Mouse (Mus musculus): ENCODE data around the gene Endod1.

Gene Endod1

GRCm38 (mm10) chr9:14335829-14336228 is 45.5 kb downstream of the Endod1 start:
- DNase-seq (ENCODE audit: low spot score in 2 of 2): no peak

GRCm38 (mm10) chr9:14316618-14317017 is 64.7 kb downstream of the Endod1 start:
- no peak for DNase-seq (ENCODE audit: low spot score in 2 of 2)

- DNase-seq (ENCODE audit: low spot score in 2 of 2): no peak
These were observed 66.8 kb downstream of the Endod1 start for GRCm38 (mm10) chr9:14314477-14314876.

- no peak for DNase-seq (ENCODE audit: low spot score in 2 of 2)
These were observed 67.3 kb downstream of the Endod1 start for GRCm38 (mm10) chr9:14313968-14314367.

- DNase-seq (ENCODE audit: low spot score in 2 of 2): no peak
These were observed 74.0 kb downstream of the Endod1 start for GRCm38 (mm10) chr9:14307341-14307740.

- no peak for DNase-seq (ENCODE audit: low spot score in 2 of 2)
These were observed 76.9 kb downstream of the Endod1 start for GRCm38 (mm10) chr9:14304262-14304968.
